Mouse (Mus musculus) limb, embryonic 13.5 days (tissue): ENCODE data around the gene Abhd16a. TPM values are rescaled to one million over a fixed set of nuclear protein-coding genes. Genes with fewer than 3 reads are reported as not detected.
A peak's percentile ranks its signal among the peaks of the same experiment; 100 is the strongest.
"Not testable (repeated sequence)": the region's sequence is repeated elsewhere in the genome, so short reads cannot be mapped to it uniquely, and the experiment has no call there.

Experiments
- ATAC-seq: fragments of 200-750 bp; cut with Nextera tagmentation; 2 replicates; pipeline ENCODE4 v1.8.0; 2017; ENCODE audit warnings: low read depth, moderate number of reproducible peaks, moderate TSS enrichment; ENCODE audit not compliant: low FRiP score
- H3K27ac ChIP-seq: fragments of 300-500 bp; sonication (generic); 2 replicates; pipeline ENCODE4 v1.5.1; 2015; ENCODE audit warnings: inconsistent platforms, mild to moderate bottlenecking, moderate library complexity
- H3K27me3 ChIP-seq: fragments of 300-500 bp; sonication (generic); 2 replicates; pipeline ENCODE4 v1.6.1; 2015; ENCODE audit warnings: mild to moderate bottlenecking, inconsistent platforms
- H3K36me3 ChIP-seq: fragments of 300-500 bp; sonication (generic); 2 replicates; pipeline ENCODE4 v1.6.1; 2015; ENCODE audit warnings: inconsistent platforms, mild to moderate bottlenecking, moderate library complexity
- H3K4me1 ChIP-seq: fragments of 300-500 bp; sonication (generic); 2 replicates; pipeline ENCODE4 v1.6.1; 2015; ENCODE audit warnings: inconsistent platforms
- H3K4me2 ChIP-seq: fragments of 300-500 bp; sonication (generic); replicated peaks from 2 replicates; pipeline ENCODE4 v1.6.1; 2015; ENCODE audit warnings: inconsistent platforms, mild to moderate bottlenecking, moderate library complexity
- H3K4me3 ChIP-seq: fragments of 300-500 bp; sonication (generic); 2 replicates; pipeline ENCODE4 v1.5.1; 2015; ENCODE audit warnings: moderate library complexity, mild to moderate bottlenecking, inconsistent platforms
- H3K9ac ChIP-seq: fragments of 300-500 bp; sonication (generic); 2 replicates; pipeline ENCODE4 v1.6.1; 2015; ENCODE audit warnings: mild to moderate bottlenecking, inconsistent platforms
- H3K9me3 ChIP-seq: fragments of 300-500 bp; sonication (generic); 2 replicates; pipeline ENCODE4 v1.6.1; 2016; ENCODE audit warnings: inconsistent platforms
- whole genome bisulfite sequencing: fragments of 180-500 bp; shearing (Covaris S2); methylation state at CpG from one replicate; pipeline ENCODE4 v1.1.7; 2015; 5-methylcytosine and 5-hydroxymethylcytosine counted together
- polyA plus RNA-seq: library from polyadenylated mRNA; unstranded; fragments of >200 nt; fragmentation: Nextera tagmentation; extraction: Ambion mirVana; gene quantifications from 2 replicates; pipeline ENCODE4 v1.2.1, GENCODE M21; 2015

Gene Abhd16a
- polyA plus RNA-seq, 1 experiment from 2014 or later, result 94.9 TPM

GRCm38 (mm10) chr17:35108097-35108496 lies 19.0 kb downstream of the Abhd16a start, which contains the start of gene Ly6g5c:
Ly6g5c (plus strand) TSS chr17:35108279.
- WGBS, result 76% methylated on average over 6 of the region's 6 CpGs
- no peak for ATAC-seq
- peaks cover 13% of the 10 kb centered on the region for H3K36me3 ChIP-seq
- H3K4me3 ChIP-seq, result no peak within 1 kb of the TSS
- H3K4me2 ChIP-seq, result no peak within 1 kb of the TSS
- no peaks in the 10 kb centered on the region for H3K9me3 ChIP-seq
- no peaks in the 10 kb centered on the region for H3K27me3 ChIP-seq
- no peak within 1 kb of the TSS for H3K9ac ChIP-seq
- no peaks in the 10 kb centered on the region; the same call in 1 of the 2 replicates for H3K4me1 ChIP-seq
- H3K27ac ChIP-seq, result no peak within 1 kb of the TSS

GRCm38 (mm10) chr17:35111774-35112173 lies 22.7 kb downstream of the Abhd16a start:
- H3K4me3 ChIP-seq, result no peak overlapping the region
- no peaks in the 10 kb centered on the region for H3K4me1 ChIP-seq
- no peaks in the 10 kb centered on the region for H3K27me3 ChIP-seq
- peaks cover 25% of the 10 kb centered on the region for H3K36me3 ChIP-seq
- H3K4me2 ChIP-seq, result no peak overlapping the region
- H3K27ac ChIP-seq, result no peak overlapping the region
- no peak for ATAC-seq
- H3K9ac ChIP-seq, result no peak overlapping the region
- 80% methylated on average over 9 of the region's 9 CpGs for WGBS
- no peaks in the 10 kb centered on the region for H3K9me3 ChIP-seq

- Histone ChIP-seq H3K4me1 (peaks cover 9% of the 10 kb centered on the region), H3K4me3 (no peak within 1 kb of the TSS), H3K27me3 (no peaks in the 10 kb centered on the region), H3K4me2 (no peak within 1 kb of the TSS), H3K9me3 (no peaks in the 10 kb centered on the region), H3K9ac (no peak within 1 kb of the TSS), H3K27ac (no peak within 1 kb of the TSS), H3K36me3 (peaks cover 47% of the 10 kb centered on the region)
- WGBS, result 81% methylated on average over 8 of the region's 8 CpGs
- no peak for ATAC-seq
These were observed 26.3 kb downstream of the Abhd16a start, which contains the start of gene Ly6g5b for GRCm38 (mm10) chr17:35115046-35116019. Ly6g5b (minus strand) TSS chr17:35115428.

GRCm38 (mm10) chr17:35120745-35121142 lies 31.7 kb downstream of the Abhd16a start:
- peak overlapping the region; percentile 74 for H3K27ac ChIP-seq
- H3K9me3 ChIP-seq, result no peaks in the 10 kb centered on the region
- no peaks in the 10 kb centered on the region for H3K27me3 ChIP-seq
- H3K4me3 ChIP-seq, result peak overlapping the region; percentile 93
- H3K4me2 ChIP-seq, result peak overlapping the region; percentile 92
- WGBS, result under 1% methylated on average over 33 of the region's 33 CpGs
- ATAC-seq, result no peak
- H3K36me3 ChIP-seq, result peaks cover 47% of the 10 kb centered on the region
- peaks cover 28% of the 10 kb centered on the region for H3K4me1 ChIP-seq
- H3K9ac ChIP-seq, result peak overlapping the region; percentile 98

GRCm38 (mm10) chr17:35121143-35121799 lies 32.2 kb downstream of the Abhd16a start, which contains the start of gene Gpank1:
Gpank1 (plus strand) TSS chr17:35121455.
- peak; percentile 96 for ATAC-seq
- H3K4me3 ChIP-seq, result peak within 1 kb of the TSS; percentile 93
- peaks cover 42% of the 10 kb centered on the region for H3K36me3 ChIP-seq
- H3K9ac ChIP-seq, result peak within 1 kb of the TSS; percentile 98
- H3K27ac ChIP-seq, result peak within 1 kb of the TSS; percentile 94
- no peaks in the 10 kb centered on the region for H3K9me3 ChIP-seq
- peak within 1 kb of the TSS; percentile 92 for H3K4me2 ChIP-seq
- H3K27me3 ChIP-seq, result no peaks in the 10 kb centered on the region
- under 1% methylated on average over 45 of the region's 50 CpGs for WGBS
- H3K4me1 ChIP-seq, result peaks cover 28% of the 10 kb centered on the region

- 0% methylated on average over 19 of the region's 19 CpGs for WGBS
- peak within 1 kb of the TSS; percentile 92 for H3K4me2 ChIP-seq
- H3K9ac ChIP-seq, result peak within 1 kb of the TSS; percentile 98
- peaks cover 32% of the 10 kb centered on the region for H3K4me1 ChIP-seq
- peaks cover 37% of the 10 kb centered on the region for H3K36me3 ChIP-seq
- ATAC-seq, result no peak
- H3K27me3 ChIP-seq, result no peaks in the 10 kb centered on the region
- H3K4me3 ChIP-seq, result peak within 1 kb of the TSS; percentile 93
- peak within 1 kb of the TSS; percentile 94 for H3K27ac ChIP-seq
- H3K9me3 ChIP-seq, result no peaks in the 10 kb centered on the region
These were observed 32.8 kb downstream of the Abhd16a start, which contains the start of gene Csnk2b for GRCm38 (mm10) chr17:35121871-35122303. Csnk2b (minus strand) TSS chr17:35122053.

GRCm38 (mm10) chr17:35123287-35123686 lies 34.2 kb downstream of the Abhd16a start:
- not testable (repeated sequence) for H3K27me3 ChIP-seq, H3K9me3 ChIP-seq, H3K4me2 ChIP-seq, H3K4me3 ChIP-seq, ATAC-seq, H3K9ac ChIP-seq, H3K27ac ChIP-seq
- WGBS, result 90% methylated on average over 9 of the region's 9 CpGs
- Histone ChIP-seq H3K36me3 (peaks cover 31% of the 10 kb centered on the region), H3K4me1 (peaks cover 43% of the 10 kb centered on the region)

GRCm38 (mm10) chr17:35124261-35124896 lies 35.3 kb downstream of the Abhd16a start:
- H3K4me3 ChIP-seq, H3K27me3 ChIP-seq, H3K9ac ChIP-seq, ATAC-seq, H3K4me2 ChIP-seq, H3K9me3 ChIP-seq, H3K27ac ChIP-seq: not testable (repeated sequence)
- peaks cover 46% of the 10 kb centered on the region for H3K4me1 ChIP-seq
- peaks cover 27% of the 10 kb centered on the region for H3K36me3 ChIP-seq
- WGBS, result 94% methylated on average over 12 of the region's 12 CpGs

GRCm38 (mm10) chr17:35125081-35125480 lies 36.0 kb downstream of the Abhd16a start:
- H3K4me2 ChIP-seq, result peak overlapping the region; percentile 81
- H3K4me1 ChIP-seq, result peaks cover 40% of the 10 kb centered on the region
- peaks cover 34% of the 10 kb centered on the region for H3K36me3 ChIP-seq
- 88% methylated on average over 1 of the region's 1 CpGs for WGBS
- no peak for ATAC-seq
- no peaks in the 10 kb centered on the region for H3K27me3 ChIP-seq
- H3K27ac ChIP-seq, result no peak overlapping the region; the same call in 1 of the 2 replicates
- peak overlapping the region; percentile 88 for H3K9ac ChIP-seq
- no peaks in the 10 kb centered on the region for H3K9me3 ChIP-seq
- no peak overlapping the region for H3K4me3 ChIP-seq

GRCm38 (mm10) chr17:35125578-35125977 lies 36.5 kb downstream of the Abhd16a start:
- H3K36me3 ChIP-seq, result peaks cover 39% of the 10 kb centered on the region
- WGBS, result 26% methylated on average over 6 of the region's 6 CpGs
- ATAC-seq, result no peak

GRCm38 (mm10) chr17:35126206-35126611 lies 37.1 kb downstream of the Abhd16a start, which contains the start of gene D17H6S53E:
D17H6S53E (plus strand) TSS chr17:35126373.
- Histone ChIP-seq H3K4me2 (peak within 1 kb of the TSS; percentile 81), H3K27me3 (no peaks in the 10 kb centered on the region), H3K9ac (peak within 1 kb of the TSS; percentile 88), H3K36me3 (peaks cover 39% of the 10 kb centered on the region), H3K27ac (peak within 1 kb of the TSS; percentile 88), H3K4me1 (peaks cover 34% of the 10 kb centered on the region), H3K4me3 (peak within 1 kb of the TSS; percentile 76), H3K9me3 (no peaks in the 10 kb centered on the region)
- under 1% methylated on average over 30 of the region's 36 CpGs for WGBS
- peak; percentile 41; the same call in 1 of the 2 replicates for ATAC-seq

More at GRCm38 (mm10) chr17:35125578-35125977, 36.5 kb downstream of the Abhd16a start:
- H3K9me3 ChIP-seq, result no peaks in the 10 kb centered on the region
- H3K27me3 ChIP-seq, result no peaks in the 10 kb centered on the region
- peak overlapping the region; percentile 88 for H3K9ac ChIP-seq
- peak overlapping the region; percentile 88; the same call in 1 of the 2 replicates for H3K27ac ChIP-seq
- peak overlapping the region; percentile 76 for H3K4me3 ChIP-seq
- peak overlapping the region; percentile 81 for H3K4me2 ChIP-seq
- peaks cover 35% of the 10 kb centered on the region for H3K4me1 ChIP-seq
